Mouse (Mus musculus) stomach, postnatal 0 days (tissue): ENCODE results near the gene Gm20403.

ENCODE experiments used
- CTCF ChIP-seq: IDR thresholded peaks from 2 replicates; pipeline ENCODE4 v1.5.1; 2016; ENCODE audit warnings: antibody characterized with exemption, low read depth, mild to moderate bottlenecking, moderate library complexity
- EP300 ChIP-seq: optimal IDR thresholded peaks from 2 replicates; pipeline ENCODE3; 2016; ENCODE audit warnings: antibody characterized with exemption

DNA sequence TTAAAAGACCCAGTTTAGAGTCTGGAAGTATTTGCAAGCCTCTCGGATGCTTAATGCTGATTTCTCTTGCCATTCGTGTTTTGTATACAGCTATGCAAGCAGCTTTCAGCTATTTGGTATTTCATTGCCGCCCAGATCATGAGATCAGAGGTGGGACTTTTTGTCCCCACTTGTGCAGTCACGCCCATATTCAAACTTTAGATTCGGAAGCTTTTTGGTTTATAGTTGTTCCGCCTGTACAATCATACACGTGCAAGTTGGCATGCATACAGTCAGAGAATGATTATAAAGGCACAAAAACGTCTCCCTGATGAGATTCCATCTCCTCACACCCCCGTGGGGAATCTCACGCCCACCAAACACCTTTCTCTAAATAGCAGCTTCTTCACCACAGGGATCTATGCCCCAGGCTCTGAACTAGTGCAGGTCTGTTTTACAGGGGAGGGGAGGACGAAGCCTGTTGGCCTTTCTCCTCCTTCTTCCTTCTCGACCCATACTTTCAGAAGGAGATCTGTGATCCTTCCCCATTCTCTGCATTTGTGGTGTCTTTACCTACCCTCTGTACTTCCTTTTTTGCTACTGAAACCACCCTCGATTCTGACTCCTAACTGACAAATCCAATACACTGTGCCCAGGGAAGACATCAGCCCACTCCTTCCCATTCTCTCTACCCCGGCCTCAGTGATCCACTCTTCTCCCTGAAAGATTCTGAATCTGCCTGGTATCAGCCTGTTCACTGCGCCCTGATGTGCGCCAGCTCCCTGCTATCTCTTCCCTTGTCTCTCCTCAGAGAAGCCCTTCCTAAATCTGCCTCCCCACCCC, 7.1 kb upstream of the Gm20403 start:
- TF ChIP-seq CTCF: no peak
- TF ChIP-seq EP300: no peak
